Mouse (Mus musculus) brain, embryonic 18.5 days (tissue): ENCODE measurements around the gene Fam229a.
"Not testable (repeated sequence)": the region's sequence is repeated elsewhere in the genome, so short reads cannot be mapped to it uniquely, and the experiment has no call there.

ENCODE experiments used
- DNase-seq: peaks from one replicate; pipeline ENCODE4 v3.0.0-alpha.2; 2012; ENCODE audit warnings: low read depth, low spot score

Fam229a gene

DNA sequence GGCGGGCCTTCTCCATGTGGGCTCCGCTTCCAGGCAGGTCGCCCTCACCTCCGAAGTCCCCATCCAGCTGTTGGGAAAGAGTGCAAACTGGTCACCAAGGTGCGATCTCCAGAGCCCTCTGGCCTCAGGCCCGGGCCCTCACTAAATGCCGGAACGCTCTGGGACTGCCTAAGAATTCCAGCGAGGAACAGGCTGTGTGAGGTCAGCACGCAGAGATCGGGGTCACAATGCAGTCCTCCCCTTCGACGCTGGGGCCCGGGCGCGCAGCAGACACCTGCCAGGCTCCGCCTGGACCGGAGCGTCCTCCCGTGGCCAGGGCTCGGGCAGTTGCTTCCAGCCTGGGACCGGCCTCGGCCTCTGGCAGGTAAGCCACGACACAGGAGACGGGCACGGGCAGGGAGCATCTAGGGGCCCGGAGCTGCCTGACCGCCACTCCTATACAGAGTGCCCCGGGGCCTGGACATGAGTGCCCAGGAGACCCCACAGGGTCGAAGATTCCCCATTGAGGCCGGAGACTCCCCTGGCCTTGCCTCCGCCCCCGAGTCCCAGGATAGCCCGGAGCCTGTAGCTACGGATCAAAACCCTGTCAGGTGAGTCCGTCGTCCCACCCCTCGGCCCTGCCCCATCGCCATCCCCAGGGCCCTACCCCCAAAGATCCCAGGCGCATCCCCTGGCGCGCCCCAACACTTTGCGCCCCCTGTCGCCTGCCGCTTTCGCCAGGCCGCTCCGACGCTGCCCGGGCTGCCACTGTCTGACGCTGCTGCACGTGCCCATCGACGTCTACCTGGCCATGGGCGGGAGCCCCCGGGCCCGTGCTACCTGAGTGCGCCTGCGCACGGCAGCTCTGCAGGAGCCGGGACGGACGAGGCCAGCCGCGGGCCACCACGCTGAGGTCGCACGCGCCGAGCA is at the start of gene Fam229a, which contains the start of gene Tssk3:
Gene Fam229a (plus strand): TSS at position 219 of the 909 bp plus-strand sequence.
Gene Tssk3 (minus strand): TSS at position 51 of the 909 bp plus-strand sequence.
- DNase-seq, result no peak

DNA sequence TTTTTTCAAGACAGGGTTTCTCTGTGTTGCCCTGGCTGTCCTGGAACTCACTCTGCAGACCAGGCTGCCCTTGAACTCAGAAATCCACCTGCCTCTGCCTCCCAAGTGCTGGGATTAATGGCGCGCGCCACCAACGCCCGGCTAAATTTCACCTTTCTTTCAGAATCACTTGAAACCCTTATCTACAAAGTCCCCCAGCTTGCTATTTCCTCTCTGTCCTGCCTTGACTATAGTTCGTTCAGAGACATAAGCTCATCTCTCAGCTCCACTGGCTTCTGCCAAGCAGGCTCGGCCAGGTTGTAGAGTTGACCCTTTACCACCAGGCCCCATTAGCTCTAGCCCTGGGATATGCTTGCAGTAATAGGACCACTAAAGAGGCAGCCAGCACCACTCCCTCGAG is 43.6 kb upstream of the Fam229a start:
- DNase-seq, result no peak

DNA sequence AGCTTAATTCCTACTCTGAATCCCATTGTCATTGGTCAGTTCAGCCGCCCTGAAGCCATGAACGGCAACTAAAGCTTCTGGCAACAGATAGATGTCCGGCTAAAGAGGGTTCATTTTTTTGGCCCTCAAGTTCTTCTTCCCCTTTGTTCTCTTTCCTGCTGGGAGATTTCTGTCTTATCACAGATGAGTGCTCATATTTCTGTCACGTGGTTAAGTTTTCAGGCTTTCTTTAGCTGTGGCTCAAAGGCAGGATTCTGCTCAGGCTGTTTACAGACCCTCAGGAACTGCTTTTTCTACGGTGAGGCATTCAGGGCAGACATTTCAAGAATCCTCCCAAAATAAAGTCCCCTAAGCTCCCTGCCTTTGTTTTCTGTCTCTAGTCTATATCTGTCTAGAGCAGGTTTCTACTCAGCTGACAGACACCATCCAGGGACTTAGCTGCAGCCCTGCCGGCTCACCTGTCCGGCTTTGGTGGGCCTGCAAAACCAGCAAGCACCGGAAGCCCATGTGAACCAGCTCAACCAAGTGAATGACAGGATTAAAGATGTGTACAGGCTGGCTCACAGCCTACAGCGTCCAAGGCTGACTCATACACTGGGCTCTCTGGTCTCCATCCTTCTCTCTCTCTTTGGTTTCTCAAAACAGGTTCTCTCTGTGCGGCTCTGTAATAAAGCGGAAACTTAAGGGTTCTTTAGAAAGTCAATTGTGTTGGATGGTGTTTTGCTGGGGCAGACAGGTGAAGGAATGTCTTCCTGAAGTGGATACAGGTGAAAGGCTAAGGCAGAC is 43.0 kb upstream of the Fam229a start:
- no peak for DNase-seq

DNA sequence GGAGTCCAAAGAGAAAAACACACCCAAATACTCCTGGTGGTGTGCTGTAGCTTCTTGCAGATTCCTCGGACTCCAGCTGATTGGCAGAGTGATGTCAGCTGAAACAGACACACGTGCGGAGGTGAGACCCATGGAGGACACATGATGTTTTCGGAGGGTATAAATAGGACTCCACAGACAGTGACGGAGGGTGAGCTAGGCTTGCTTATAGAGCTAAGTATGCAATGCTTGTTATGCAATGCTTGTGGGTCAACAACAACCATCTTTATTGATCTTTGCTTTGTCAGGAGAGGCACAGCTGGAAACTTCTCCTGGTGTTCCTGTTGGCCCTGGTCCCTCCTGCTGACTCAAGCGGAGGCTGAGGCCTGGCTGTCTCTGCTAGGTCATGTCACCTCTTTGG is 42.3 kb upstream of the Fam229a start:
- no peak for DNase-seq

DNA sequence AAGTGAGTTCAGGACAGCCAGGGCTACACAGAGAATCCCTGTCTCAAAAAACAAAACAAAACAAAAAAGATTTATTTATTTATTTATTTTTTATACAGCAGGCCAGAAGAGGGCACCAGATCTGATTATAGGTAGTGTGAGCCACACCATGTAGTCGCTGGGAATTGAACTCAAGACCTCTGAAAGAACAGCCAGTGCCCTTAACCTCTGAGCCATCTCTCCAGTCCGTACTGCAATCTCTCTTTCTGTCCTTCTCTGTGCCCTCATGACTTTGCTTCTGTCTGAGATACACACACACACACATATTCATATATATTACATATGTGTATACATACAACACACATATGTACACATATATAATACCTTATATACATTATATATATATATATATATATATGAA is 40.1 kb upstream of the Fam229a start:
- DNase-seq, result no peak

DNA sequence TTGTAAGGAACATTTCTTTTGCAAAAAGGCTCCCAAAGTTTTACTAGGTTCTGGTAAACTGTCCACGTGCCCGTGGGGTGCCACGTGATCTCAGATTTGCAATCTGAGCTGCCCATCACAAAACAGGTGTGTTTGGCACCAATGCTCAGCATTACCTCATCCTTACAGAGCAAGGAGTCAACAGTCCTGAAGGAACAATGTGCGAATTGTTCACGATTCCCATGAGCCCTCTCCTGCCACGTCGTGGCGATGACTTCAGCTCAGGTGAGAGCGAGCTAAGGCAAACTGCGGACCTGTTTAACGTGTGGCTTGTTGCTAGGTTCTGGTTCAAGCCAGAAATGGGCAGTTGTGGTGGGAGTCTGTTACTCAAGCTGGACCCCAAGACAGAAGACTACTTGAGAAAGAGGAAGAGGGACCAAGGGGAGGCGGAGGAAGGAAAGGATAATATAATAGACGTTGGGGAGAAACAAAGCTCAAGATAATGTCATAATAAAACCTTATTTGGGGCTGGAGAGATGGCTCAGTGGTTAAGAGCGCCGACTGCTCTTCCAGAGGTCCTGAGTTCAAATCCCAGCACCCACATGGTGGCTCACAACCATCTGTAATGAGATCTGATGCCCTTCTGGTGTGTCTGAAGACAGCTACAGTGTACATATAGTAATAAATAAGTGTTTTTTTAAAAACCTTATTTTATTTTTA is 39.4 kb upstream of the Fam229a start:
- no peak for DNase-seq

DNA sequence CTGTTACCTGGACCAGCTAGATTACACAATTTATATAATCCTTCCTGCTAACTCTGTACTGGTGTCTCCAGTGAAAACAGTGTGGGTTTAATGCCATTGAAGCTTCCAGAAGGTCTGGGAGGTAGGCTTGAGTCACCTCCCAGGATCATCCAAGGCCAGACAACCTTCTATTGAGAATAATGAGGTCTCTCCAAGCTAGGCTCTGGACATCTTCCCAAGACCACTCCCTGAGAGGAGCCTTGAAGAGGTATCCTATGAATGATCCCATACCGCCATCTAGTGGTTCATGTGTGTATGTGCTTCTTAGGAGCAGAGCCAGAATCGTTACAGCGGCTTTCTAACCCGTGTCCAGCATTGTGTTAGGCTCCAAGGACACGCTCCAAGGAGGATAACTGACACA is 35.7 kb upstream of the Fam229a start:
- DNase-seq, result peak; percentile 67

DNA sequence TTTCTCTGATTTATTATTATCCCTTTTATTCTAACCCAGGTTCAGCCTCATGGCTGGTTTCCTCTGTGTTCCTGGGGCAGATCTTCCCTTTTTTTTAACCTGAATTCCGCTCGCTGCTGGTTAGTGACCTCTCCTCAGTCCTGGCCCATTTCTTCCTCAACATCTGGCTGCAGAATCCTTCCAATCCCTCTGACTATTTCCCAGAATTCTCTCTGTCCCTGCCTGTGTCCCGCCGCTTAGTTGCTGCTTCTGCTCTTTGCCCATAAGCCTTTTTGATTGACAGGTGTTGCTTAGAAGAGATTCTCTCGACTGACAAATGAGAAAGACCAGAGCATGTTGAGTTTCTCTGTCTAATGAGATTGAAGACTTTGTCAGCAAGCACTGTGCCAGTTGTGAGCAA is 34.9 kb upstream of the Fam229a start:
- no peak for DNase-seq

DNA sequence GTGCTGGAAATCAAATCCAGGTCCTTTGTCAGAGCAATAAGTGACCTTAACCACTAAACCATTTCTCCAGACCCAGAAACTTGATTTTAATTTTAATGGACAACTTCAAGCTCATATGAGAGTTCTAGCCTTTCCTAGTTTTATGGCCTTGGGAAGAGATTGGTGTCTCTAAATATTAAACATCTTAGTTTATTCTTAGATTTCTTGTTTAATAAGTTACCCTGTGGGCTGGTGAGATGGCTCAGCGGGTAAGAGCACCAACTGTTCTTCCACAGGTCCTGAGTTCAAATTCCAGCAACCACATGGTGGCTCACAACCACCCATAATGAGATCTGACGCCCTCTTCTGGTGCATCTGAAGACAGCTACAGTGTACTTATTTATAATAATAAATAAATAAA is 33.7 kb upstream of the Fam229a start:
- DNase-seq, result not testable (repeated sequence)

DNA sequence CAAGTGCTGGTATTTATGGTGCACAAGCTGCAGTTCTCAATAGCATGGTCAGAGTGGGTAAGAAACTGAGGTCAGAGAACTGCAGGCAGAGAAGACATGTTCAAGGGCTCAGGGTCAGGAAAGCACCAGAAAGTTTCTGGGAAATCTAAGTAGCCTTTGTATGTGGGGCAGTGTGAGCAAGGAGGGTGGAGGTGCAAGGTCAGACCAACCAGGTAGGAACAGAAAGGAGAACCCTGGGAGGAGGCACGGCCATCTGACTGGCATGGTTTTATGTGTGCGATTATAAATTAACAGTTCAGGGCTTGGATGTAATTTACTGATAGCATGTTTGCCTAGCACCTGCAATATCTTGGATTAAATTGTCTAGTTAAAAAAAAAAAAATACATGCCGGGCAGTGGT is 31.3 kb upstream of the Fam229a start:
- no peak for DNase-seq

DNA sequence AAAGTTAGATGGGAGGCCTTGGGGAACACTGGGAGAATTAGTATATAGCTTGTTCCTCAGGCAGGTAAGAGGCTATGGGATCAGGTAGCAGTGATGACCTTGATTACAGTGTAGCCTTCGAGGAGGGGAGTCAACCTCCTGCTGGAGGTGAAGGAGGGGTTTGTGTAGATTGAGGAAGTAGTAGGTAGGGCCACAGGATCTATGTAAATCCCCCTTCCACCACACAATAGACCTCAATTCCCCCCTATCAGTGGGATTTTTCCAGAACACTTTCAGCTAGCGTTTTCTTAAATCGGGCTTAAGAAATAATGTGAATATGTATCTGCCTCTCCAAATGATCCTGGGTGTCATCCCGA is 30.2 kb upstream of the Fam229a start:
- no peak for DNase-seq

DNA sequence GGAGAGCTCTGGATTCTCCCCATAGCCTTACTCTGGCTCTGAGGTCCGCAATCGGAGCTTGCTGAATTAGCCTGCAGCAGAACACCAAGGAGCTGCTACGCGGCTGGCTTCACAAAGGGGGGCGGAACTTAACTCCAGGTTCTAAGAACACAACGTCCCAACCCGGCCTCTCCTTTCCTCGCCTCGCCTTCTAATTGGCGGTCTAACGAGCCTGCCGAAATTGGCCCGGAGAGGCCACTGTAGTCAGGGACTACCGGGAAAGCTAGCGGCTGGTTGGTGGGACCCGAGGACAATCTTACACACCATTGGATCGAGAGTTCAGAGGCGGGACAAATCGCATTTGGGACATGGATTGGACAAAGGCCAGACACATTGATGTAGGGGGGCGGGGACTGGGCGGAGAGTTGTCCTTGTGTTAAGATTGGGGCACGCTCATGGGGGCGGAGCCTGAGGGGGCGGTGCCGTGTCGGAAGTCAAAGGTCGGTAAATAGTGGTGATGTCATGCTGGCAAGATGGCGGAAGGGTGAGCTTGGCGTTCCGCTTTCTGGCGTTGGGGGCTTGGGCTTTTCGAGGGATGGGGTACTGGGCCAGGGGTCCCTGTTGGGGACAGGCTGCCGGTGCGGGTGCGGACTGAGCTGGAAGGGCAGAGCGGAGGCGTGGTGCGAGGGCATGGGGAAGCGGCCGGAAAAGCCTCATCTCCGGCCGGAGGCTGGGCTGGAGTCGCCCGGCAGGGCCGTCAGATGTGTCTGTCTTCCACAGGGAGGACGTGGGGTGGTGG is 29.6 kb upstream of the Fam229a start, which contains the start of gene Bsdc1:
Gene Bsdc1 (plus strand): TSS at position 399 of the 778 bp plus-strand sequence.
- DNase-seq, result peak; percentile 99

DNA sequence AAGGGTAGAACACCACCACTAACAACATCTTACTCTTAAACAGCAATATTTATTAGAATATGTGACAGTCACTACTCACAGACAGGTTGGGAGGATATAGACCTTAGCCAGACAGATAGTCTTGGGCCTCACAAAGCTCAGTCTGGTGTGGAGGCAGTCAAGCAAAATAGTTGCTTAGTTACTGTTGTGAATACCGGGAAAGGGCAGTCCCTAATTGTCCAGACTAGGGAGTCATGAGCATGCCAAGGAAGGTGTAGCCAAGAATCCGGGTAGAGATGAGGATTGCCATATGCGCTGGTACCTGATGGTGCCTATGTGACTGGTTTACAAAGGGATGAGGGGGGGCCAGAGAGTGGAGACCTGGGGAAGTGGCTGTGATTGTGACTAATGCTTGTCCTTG is 28.9 kb upstream of the Fam229a start:
- DNase-seq, result no peak

DNA sequence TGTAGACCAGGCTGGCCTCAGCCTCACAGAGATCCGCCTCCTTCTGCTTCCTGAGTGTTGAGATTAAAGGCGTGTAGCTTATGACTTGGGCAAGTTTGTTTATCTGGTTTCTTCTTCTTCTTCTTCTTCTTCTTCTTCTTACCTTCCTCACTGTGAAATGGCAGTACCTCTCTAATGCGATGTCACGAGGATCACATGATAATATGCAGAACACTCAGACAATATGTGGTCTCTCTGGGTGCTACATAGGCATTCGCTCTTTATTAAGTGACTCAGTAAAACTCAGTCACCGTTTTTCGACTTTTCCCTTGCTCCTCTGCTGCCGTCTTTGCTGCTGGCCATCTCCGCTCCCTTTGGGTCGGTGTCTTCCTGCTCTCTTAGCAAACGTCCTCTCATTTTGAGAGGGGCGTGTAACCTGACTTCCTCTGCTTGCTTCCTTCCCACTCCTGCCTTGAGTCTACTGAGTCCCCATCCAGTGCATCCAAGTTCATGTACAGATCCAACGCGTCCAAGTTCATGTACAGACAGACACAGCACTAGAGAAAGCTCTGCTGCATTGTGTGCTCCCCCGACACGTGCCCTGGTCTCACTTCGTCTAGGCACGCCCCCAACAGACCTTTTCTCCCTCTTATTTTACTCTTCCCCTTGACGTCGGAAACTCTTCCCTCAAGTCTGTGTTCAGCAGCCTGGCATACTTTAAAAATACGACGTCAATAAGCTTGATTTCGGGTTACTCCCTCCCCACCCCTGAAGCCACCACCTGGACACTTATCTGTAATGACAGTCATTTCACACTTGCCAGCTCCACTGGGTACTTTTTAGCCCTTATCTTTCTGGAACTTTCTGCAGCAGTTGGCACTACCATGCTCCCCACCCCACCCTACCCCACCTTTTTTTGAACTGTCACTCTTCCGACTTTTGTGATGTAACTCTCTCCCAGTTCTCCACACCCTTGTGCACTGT is 27.6 kb upstream of the Fam229a start:
- DNase-seq, result no peak

DNA sequence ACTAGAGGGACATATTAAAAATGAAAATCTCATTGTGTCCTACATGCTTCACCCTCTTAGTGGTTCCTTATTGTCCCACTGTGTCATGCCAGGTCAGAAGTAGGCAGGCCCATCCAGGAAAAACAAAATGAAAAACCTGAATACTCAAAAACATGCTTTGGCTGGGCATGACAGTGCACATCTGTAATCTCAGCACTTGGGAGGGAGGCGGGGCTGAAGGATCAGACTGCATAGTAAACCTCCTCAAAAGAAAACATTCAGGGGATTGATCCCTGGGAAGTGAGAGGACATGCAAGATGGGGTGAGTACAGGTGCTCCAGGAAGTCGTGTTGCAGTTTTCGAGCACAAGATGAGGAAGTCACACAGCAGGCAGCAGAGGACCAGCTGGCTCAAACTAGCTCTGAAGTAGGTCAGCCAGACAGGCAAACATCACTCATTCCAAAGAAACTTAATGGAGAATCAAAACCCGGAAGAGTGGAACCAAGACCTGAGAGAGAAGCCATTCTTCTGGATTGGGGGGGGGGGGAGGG is 26.6 kb upstream of the Fam229a start:
- DNase-seq, result no peak

DNA sequence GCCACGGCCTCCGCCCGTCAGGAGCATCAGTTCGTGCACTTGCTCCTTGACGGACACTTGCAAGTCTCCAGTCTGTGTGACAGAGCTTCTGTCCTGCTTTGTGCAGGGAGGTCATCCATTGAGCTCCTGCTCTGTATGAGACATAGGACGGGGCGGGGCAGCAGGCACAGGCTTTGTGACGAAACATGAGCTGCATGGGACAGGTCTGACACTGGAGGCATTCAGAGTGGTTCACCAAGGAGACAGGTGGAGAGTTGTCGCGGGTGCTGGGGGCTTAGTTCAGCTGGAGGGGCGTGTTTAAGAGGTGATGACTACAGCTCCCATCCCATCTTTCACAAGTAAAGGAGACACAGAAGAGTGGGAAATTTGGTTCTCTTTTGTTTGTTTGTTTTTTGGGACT is 14.9 kb upstream of the Fam229a start:
- no peak for DNase-seq

DNA sequence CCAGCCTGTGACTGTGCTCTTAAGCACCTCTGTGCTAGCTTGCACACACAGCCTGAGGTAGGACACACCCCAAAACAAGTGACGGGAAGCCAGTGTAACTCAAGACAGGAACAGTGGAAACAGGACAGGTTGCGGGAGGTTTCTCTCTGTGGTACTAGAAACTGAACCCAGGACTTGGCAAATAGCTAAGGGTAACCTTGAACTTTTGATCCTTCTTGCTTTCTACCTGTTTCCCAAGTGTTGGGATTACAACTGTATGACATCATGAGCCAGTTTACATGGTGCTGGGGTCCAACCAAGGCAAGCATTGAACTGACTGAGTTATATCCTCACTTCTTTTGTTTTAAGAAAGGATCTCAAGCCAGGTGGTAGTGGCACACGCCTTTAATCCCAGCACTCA is 11.1 kb upstream of the Fam229a start:
- DNase-seq, result no peak

DNA sequence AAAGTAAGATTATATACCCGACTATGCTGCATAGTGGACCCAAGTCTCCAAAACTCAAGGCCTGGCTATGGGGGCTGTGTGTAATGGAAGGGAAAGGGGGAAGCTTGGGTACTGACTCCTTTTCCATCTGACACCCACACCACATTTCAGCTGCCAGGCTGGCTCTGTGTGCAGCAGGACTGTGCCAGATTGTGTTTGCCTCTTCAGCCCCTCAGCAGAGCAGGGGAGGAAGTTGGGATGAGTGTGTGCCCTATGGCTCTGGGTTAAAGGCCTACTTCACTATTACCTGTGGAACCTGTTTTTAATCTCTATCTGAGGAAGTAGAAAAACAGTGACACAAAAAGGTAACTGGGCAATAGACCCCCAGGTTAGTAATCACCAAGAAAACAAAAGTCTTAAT is 9.9 kb upstream of the Fam229a start:
- DNase-seq, result no peak

DNA sequence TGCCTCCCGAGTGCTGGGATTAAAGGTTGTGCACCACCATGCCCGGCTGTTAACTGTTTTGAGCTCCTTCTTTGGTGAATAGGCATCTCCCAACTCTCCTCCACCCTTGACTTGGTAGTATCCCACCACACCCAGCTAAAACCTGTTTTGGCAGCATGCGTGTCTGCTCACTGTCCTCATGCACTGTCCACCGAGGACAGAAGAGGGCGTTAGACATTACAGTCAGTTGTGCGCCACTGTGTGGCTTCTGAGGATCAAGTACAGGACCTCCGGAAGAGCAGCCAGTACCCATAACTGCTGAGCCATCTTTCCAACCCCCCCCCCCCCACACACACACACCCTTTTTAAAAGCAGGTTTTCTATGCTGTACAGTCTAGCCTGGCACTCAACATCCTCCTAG is 3.7 kb downstream of the Fam229a start:
- no peak for DNase-seq
